Comparison of ENCODE assay signal across 10 mouse cellular contexts in the genomic region with DNA sequence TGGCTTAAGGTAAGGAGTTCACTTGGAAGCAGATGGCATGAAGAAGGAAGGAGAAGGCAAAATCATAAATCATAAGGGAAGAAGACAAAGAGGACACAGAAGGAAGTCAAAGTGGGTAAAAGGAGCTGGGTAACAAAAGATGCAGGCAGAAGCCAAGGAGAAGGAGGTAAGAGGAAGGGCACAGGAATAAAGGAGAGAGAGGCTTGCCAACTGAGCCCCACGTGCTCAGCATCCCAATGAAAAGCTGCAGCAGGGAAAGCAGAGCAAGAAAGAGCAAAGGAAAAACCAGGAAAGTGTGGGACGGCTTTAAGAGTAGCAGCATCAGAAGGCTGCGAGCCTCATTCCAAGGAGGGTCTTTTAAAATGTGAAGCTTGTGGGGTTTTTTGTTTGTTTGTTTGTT.
A peak's percentile ranks its signal among the peaks of the same experiment; 100 is the strongest.
DNase-seq lines count a peak whose midpoint lies in the region; ATAC-seq lines count a peak whose summit lies in the region.
"Had no signal": no experiment of that assay in that cellular context is flagged by ENCODE, and none has a peak within 500 bp of the region (broad histone marks: within the 10 kb centered on the region; RNA-seq: fewer than 3 reads in every experiment).

No protein-coding gene starts in this region.

- no peaks in the 10 kb centered on the region for H3K9me3 ChIP-seq in midbrain, embryonic 13.5 days
- no peaks in the 10 kb centered on the region for H3K9me3 ChIP-seq in midbrain, embryonic 15.5 days
- H3K9me3 ChIP-seq in forebrain, embryonic 13.5 days (replicated peaks) = no peaks in the 10 kb centered on the region
- no peaks in the 10 kb centered on the region for H3K9me3 ChIP-seq in liver, embryonic 12.5 days (replicated peaks)

- peaks cover 7% of the 10 kb centered on the region; the same call in 1 of the 2 replicates for H3K4me1 ChIP-seq in midbrain, embryonic 13.5 days (replicated peaks)
- no peaks in the 10 kb centered on the region for H3K4me1 ChIP-seq in midbrain, embryonic 15.5 days
- peaks cover 9% of the 10 kb centered on the region; the same call in 1 of the 2 replicates for H3K4me1 ChIP-seq in forebrain, embryonic 13.5 days
- no peaks in the 10 kb centered on the region for H3K4me1 ChIP-seq in liver, embryonic 12.5 days

- 42% methylated on average over 3 of the region's 3 CpGs for WGBS in midbrain, embryonic 13.5 days
- 31% methylated on average over 3 of the region's 3 CpGs for WGBS in midbrain, embryonic 15.5 days
- WGBS in forebrain, embryonic 13.5 days = 12% methylated on average over 3 of the region's 3 CpGs
- 60% methylated on average over 3 of the region's 3 CpGs for WGBS in liver, embryonic 12.5 days (ENCODE audit: insufficient replicate concordance)

- no peak overlapping the region for H3K4me3 ChIP-seq in midbrain, embryonic 13.5 days (replicated peaks)
- H3K4me3 ChIP-seq in midbrain, embryonic 15.5 days = no peak overlapping the region
- H3K4me3 ChIP-seq in forebrain, embryonic 13.5 days = no peak overlapping the region
- no peak overlapping the region for H3K4me3 ChIP-seq in liver, embryonic 12.5 days

- H3K27ac ChIP-seq in midbrain, embryonic 13.5 days = no peak overlapping the region
- no peak overlapping the region for H3K27ac ChIP-seq in midbrain, embryonic 15.5 days
- H3K27ac ChIP-seq in forebrain, embryonic 13.5 days = no peak overlapping the region
- H3K27ac ChIP-seq in liver, embryonic 12.5 days = no peak overlapping the region

- H3K4me2 ChIP-seq in midbrain, embryonic 13.5 days (replicated peaks) = no peak overlapping the region
- H3K4me2 ChIP-seq in midbrain, embryonic 15.5 days = no peak overlapping the region
- H3K4me2 ChIP-seq in forebrain, embryonic 13.5 days = no peak overlapping the region
- H3K4me2 ChIP-seq in liver, embryonic 12.5 days = no peak overlapping the region

- no peaks in the 10 kb centered on the region for H3K36me3 ChIP-seq in midbrain, embryonic 13.5 days
- no peaks in the 10 kb centered on the region for H3K36me3 ChIP-seq in midbrain, embryonic 15.5 days (replicated peaks)
- no peaks in the 10 kb centered on the region for H3K36me3 ChIP-seq in forebrain, embryonic 13.5 days (ENCODE audit: poor library complexity, severe bottlenecking)
- no peaks in the 10 kb centered on the region for H3K36me3 ChIP-seq in liver, embryonic 12.5 days

- no peaks in the 10 kb centered on the region for H3K27me3 ChIP-seq in midbrain, embryonic 13.5 days
- no peaks in the 10 kb centered on the region for H3K27me3 ChIP-seq in midbrain, embryonic 15.5 days (replicated peaks)
- no peaks in the 10 kb centered on the region for H3K27me3 ChIP-seq in forebrain, embryonic 13.5 days
- H3K27me3 ChIP-seq in liver, embryonic 12.5 days (replicated peaks) = no peaks in the 10 kb centered on the region

- DNase-seq in layer of hippocampus, adult 9-11 months = peak; percentile 26
- peak; percentile 33 to 34 for DNase-seq in right cerebral cortex, adult 2 months (ENCODE audit: low spot score in 2 of 2)
- no peak for DNase-seq in retina, postnatal 1 day
- no peak for DNase-seq in thymus, postnatal 4 days
- DNase-seq: kidney, postnatal 25 days; thymus, adult 2 months had no signal

- peak; percentile 56; the same call in 1 of the 2 replicates for ATAC-seq in midbrain, embryonic 13.5 days
- no peak for ATAC-seq in midbrain, embryonic 15.5 days (replicated peaks)
- ATAC-seq in forebrain, embryonic 13.5 days = peak; percentile 82
- ATAC-seq in liver, embryonic 12.5 days = no peak

- no peak overlapping the region for H3K9ac ChIP-seq in midbrain, embryonic 13.5 days (replicated peaks)
- no peak overlapping the region for H3K9ac ChIP-seq in midbrain, embryonic 15.5 days
- H3K9ac ChIP-seq in forebrain, embryonic 13.5 days = no peak overlapping the region
- H3K9ac ChIP-seq in liver, embryonic 12.5 days = no peak overlapping the region

Comparison
In these comparisons a context has a peak if more than half of its experiments do, and no peak if none do; other contexts are left out.
1. ATAC-seq: peak in midbrain, embryonic 13.5 days (single experiment) and forebrain, embryonic 13.5 days (single experiment); none in midbrain, embryonic 15.5 days (single experiment) and liver, embryonic 12.5 days (single experiment).
2. DNase-seq: peak in layer of hippocampus, adult 9-11 months (single experiment) and right cerebral cortex, adult 2 months (2 of 2); none in retina, postnatal 1 day (single experiment) and thymus, postnatal 4 days (single experiment).